Mouse (Mus musculus): Measurements from ENCODE around the gene Phf3.
"Not testable (repeated sequence)": the region's sequence is repeated elsewhere in the genome, so short reads cannot be mapped to it uniquely, and the experiment has no call there.

Phf3 gene

GRCm38 (mm10) chr1:30770599-30770998, 103.1 kb downstream of the Phf3 start:
- DNase-seq (ENCODE audit: low read depth) = not testable (repeated sequence)

GRCm38 (mm10) chr1:30756794-30757193, 116.9 kb downstream of the Phf3 start:
- DNase-seq (ENCODE audit: low read depth) = no peak

- DNase-seq (ENCODE audit: low read depth) = no peak
Measured at GRCm38 (mm10) chr1:30755453-30756224, 118.1 kb downstream of the Phf3 start.

Data from induced T-regulatory cell, adult 2 months (primary cell).